Mouse (Mus musculus): ENCODE measurements around the gene Wipf1. TPM values are rescaled to one million over a fixed set of nuclear protein-coding genes. Genes with fewer than 3 reads are reported as not detected.

Gene Wipf1
- polyA plus RNA-seq, 1 experiment = 13.7 TPM

DNA sequence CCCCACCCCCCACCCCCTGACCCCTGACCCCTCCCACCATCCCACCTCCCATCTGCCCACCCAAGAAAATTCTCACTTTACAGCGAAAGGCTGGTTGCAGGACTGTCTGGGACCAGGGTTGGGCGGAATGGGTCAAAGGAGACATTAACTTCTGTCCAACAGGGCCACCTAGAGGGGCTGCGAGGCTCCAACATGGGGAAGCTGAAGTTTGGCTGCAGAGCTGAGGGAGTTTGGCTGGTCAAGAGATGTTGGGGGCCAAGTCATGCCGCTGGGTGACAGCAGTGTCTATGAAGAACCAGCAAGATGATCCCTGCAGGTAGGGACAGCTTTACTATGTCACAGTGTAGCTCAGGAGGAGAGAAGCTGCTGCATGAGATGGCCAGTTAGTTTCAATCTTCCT is 110.2 kb downstream of the Wipf1 start:
- H3ac ChIP-seq (ENCODE audit: control insufficient read depth, insufficient read length) = no peak overlapping the region
- TF ChIP-seq TCF3 (IDR thresholded peaks at IDR 0.05; ENCODE audit: insufficient read length, low read depth) (no peak), REST (IDR thresholded peaks at IDR 0.05; ENCODE audit: insufficient read depth, insufficient read length) (no peak), TCF12 (IDR thresholded peaks at IDR 0.05; ENCODE audit: insufficient read depth, poor library complexity, severe bottlenecking) (no peak), MAX (IDR thresholded peaks at IDR 0.05; ENCODE audit: low read depth) (no peak), E2F4 (IDR thresholded peaks at IDR 0.05; ENCODE audit: insufficient read depth) (no peak), SRF (IDR thresholded peaks at IDR 0.05; ENCODE audit: control insufficient read depth, insufficient read length, low read depth) (no peak), USF1 (IDR thresholded peaks at IDR 0.05; ENCODE audit: low read depth) (no peak), POLR2A (IDR thresholded peaks at IDR 0.05; ENCODE audit: insufficient read length, low read depth) (no peak), MYOD1 (IDR thresholded peaks at IDR 0.05; ENCODE audit: control insufficient read depth in 1 of 3, insufficient read length in 2 of 3, low read depth in 2 of 3) (no peak)
- H3K79me2 ChIP-seq (ENCODE audit: control insufficient read depth, insufficient read depth) = no peaks in the 10 kb centered on the region
- H3K4me3 ChIP-seq = no peak overlapping the region
- H3K27me3 ChIP-seq (ENCODE audit: control insufficient read depth, insufficient read depth, insufficient read length) = no peaks in the 10 kb centered on the region
- no peak overlapping the region for H3K4me2 ChIP-seq (ENCODE audit: low read depth)
- H3K36me3 ChIP-seq (ENCODE audit: control insufficient read depth, insufficient read depth) = no peaks in the 10 kb centered on the region

DNA sequence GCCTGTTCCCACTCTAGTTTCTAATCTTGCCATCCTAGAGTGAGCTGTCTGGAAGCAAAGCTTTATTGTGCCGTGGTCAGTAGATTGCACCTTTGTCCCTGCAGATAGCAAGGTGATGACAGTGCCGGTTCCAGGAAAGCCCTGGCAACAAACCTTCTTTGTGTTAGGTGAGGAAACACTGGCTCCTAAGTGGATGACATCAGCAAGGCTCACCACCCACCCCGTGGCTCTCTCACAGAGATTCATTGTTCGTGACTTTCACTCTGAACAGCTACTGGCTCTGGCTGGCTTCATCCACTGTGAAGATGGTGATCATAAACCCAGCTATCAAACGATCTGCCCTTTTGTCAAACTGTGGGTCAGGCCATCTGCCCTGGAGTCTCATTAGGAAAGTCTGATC is 113.6 kb downstream of the Wipf1 start:
- Histone ChIP-seq H3K4me2 (ENCODE audit: low read depth) (no peak overlapping the region), H3K36me3 (ENCODE audit: control insufficient read depth, insufficient read depth) (no peaks in the 10 kb centered on the region), H3K27me3 (ENCODE audit: control insufficient read depth, insufficient read depth, insufficient read length) (no peaks in the 10 kb centered on the region), H3K4me3 (no peak overlapping the region), H3ac (ENCODE audit: control insufficient read depth, insufficient read length) (no peak overlapping the region), H3K79me2 (ENCODE audit: control insufficient read depth, insufficient read depth) (no peaks in the 10 kb centered on the region)
- no peak for TF ChIP-seq CEBPB (IDR thresholded peaks at IDR 0.05; ENCODE audit: insufficient read depth, poor library complexity, severe bottlenecking)
- TF ChIP-seq POLR2AphosphoS2 (IDR thresholded peaks at IDR 0.05; ENCODE audit: insufficient read length, low read depth) = no peak
- TF ChIP-seq REST (IDR thresholded peaks at IDR 0.05; ENCODE audit: insufficient read depth, insufficient read length) = no peak

DNA sequence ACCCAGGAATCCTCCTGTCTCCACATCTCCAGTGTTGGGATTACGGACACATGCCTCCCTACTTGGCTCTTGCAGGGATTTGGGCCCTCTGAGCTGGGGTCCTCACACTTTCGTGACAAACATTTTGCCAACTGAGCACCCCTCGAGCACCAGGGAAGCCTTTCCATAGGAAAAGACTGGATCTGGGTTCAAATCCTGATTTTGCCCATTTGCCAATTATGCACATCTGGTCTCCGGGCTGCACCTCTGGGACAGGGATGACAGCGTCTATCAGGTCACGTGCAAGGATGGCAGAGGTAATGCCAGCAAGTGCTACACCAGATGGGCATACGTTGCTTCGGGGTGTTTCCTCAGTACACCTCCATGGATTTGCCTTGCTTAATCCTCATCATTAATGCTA is 119.5 kb downstream of the Wipf1 start:
- no peak overlapping the region for H3K4me3 ChIP-seq
- TF ChIP-seq REST (IDR thresholded peaks at IDR 0.05; ENCODE audit: insufficient read depth, insufficient read length) = no peak
- no peak for TF ChIP-seq E2F4 (IDR thresholded peaks at IDR 0.05; ENCODE audit: insufficient read depth)
- TF ChIP-seq MYOG (IDR thresholded peaks at IDR 0.05; ENCODE audit: control insufficient read depth in 1 of 3, insufficient read depth in 1 of 3, insufficient read length in 2 of 3, low read depth in 2 of 3) = no peak
- TF ChIP-seq TCF12 (IDR thresholded peaks at IDR 0.05; ENCODE audit: insufficient read depth, poor library complexity, severe bottlenecking) = no peak
- no peak for TF ChIP-seq MAX (IDR thresholded peaks at IDR 0.05; ENCODE audit: low read depth)
- no peak for TF ChIP-seq CEBPB (IDR thresholded peaks at IDR 0.05; ENCODE audit: insufficient read depth, poor library complexity, severe bottlenecking)
- no peak for TF ChIP-seq SRF (IDR thresholded peaks at IDR 0.05; ENCODE audit: control insufficient read depth, insufficient read length, low read depth)
- no peak for TF ChIP-seq TCF3 (IDR thresholded peaks at IDR 0.05; ENCODE audit: insufficient read length, low read depth)
- TF ChIP-seq USF1 (IDR thresholded peaks at IDR 0.05; ENCODE audit: low read depth) = no peak
- no peak for TF ChIP-seq POLR2AphosphoS2 (IDR thresholded peaks at IDR 0.05; ENCODE audit: insufficient read length, low read depth)
- TF ChIP-seq POLR2A (IDR thresholded peaks at IDR 0.05; ENCODE audit: insufficient read length, low read depth) = no peak
- TF ChIP-seq MYOD1 (IDR thresholded peaks at IDR 0.05; ENCODE audit: control insufficient read depth in 1 of 3, insufficient read length in 2 of 3, low read depth in 2 of 3) = no peak
- H3ac ChIP-seq (ENCODE audit: control insufficient read depth, insufficient read length) = no peak overlapping the region
- no peaks in the 10 kb centered on the region for H3K27me3 ChIP-seq (ENCODE audit: control insufficient read depth, insufficient read depth, insufficient read length)
- no peaks in the 10 kb centered on the region for H3K79me2 ChIP-seq (ENCODE audit: control insufficient read depth, insufficient read depth)
- no peak overlapping the region for H3K4me2 ChIP-seq (ENCODE audit: low read depth)
- no peaks in the 10 kb centered on the region for H3K36me3 ChIP-seq (ENCODE audit: control insufficient read depth, insufficient read depth)

DNA sequence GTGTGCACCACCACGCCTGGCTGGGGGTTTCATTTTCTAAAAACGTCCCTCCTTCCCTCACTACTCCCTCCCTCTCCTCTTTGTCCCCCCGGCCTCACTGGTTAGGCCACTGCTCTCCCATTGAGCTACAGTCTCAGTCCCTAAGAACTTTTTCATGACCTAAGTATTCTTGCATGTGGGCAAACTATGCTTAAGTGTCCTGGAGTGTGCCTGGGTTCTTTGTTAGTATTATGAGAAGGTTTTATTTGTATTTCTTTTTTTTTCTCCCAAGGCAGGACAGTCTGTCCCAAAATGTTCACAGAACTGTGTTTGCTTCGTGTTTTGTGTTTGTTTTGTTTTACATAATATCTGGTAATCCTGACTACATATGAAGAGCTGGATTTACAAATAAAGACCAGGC is 121.9 kb downstream of the Wipf1 start:
- Histone ChIP-seq H3K79me2 (ENCODE audit: control insufficient read depth, insufficient read depth) (no peaks in the 10 kb centered on the region), H3K27me3 (ENCODE audit: control insufficient read depth, insufficient read depth, insufficient read length) (no peaks in the 10 kb centered on the region), H3K36me3 (ENCODE audit: control insufficient read depth, insufficient read depth) (no peaks in the 10 kb centered on the region), H3K4me2 (ENCODE audit: low read depth) (no peak overlapping the region), H3K4me3 (no peak overlapping the region), H3ac (ENCODE audit: control insufficient read depth, insufficient read length) (no peak overlapping the region)
- TF ChIP-seq CEBPB (IDR thresholded peaks at IDR 0.05; ENCODE audit: insufficient read depth, poor library complexity, severe bottlenecking) = no peak
- no peak for TF ChIP-seq POLR2AphosphoS2 (IDR thresholded peaks at IDR 0.05; ENCODE audit: insufficient read length, low read depth)
- no peak for TF ChIP-seq MYOG (IDR thresholded peaks at IDR 0.05; ENCODE audit: control insufficient read depth in 1 of 3, insufficient read depth in 1 of 3, insufficient read length in 2 of 3, low read depth in 2 of 3)
- TF ChIP-seq TCF3 (IDR thresholded peaks at IDR 0.05; ENCODE audit: insufficient read length, low read depth) = no peak

DNA sequence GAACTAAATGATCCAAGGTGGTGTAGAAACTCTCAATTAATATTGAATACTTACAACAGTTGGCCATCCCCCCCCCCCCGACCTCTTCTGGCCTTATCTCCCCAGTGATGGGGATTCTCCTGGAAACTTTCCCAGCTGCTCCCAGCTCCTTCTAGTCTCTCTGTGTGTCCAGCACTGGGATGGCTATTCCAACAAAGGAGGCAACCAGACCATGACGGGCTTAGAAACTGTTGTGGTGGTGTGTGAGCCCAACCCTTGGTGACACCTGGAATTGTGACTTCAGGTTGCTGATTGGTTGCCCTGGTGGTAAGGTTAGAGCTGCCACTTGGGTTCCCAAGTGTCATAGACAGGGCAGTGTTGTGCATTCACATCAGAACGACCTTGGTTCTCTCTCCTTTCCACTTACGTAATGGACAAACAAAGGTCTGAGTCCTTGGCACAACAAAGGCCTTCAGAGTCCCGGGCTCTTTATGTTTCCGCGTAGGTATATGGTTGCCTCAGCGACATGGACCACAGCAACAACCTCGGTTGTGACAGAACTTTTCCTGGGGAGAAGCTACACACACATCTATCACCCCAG is 123.1 kb downstream of the Wipf1 start:
- Histone ChIP-seq H3K4me3 (no peak overlapping the region), H3K79me2 (ENCODE audit: control insufficient read depth, insufficient read depth) (no peaks in the 10 kb centered on the region), H3K36me3 (ENCODE audit: control insufficient read depth, insufficient read depth) (no peaks in the 10 kb centered on the region), H3K4me2 (ENCODE audit: low read depth) (no peak overlapping the region), H3ac (ENCODE audit: control insufficient read depth, insufficient read length) (no peak overlapping the region), H3K27me3 (ENCODE audit: control insufficient read depth, insufficient read depth, insufficient read length) (no peaks in the 10 kb centered on the region)
- TF ChIP-seq E2F4 (IDR thresholded peaks at IDR 0.05; ENCODE audit: insufficient read depth) (no peak), CEBPB (IDR thresholded peaks at IDR 0.05; ENCODE audit: insufficient read depth, poor library complexity, severe bottlenecking) (no peak), TCF3 (IDR thresholded peaks at IDR 0.05; ENCODE audit: insufficient read length, low read depth) (no peak), TCF12 (IDR thresholded peaks at IDR 0.05; ENCODE audit: insufficient read depth, poor library complexity, severe bottlenecking) (no peak), MYOD1 (IDR thresholded peaks at IDR 0.05; ENCODE audit: control insufficient read depth in 1 of 3, insufficient read length in 2 of 3, low read depth in 2 of 3) (no peak), USF1 (IDR thresholded peaks at IDR 0.05; ENCODE audit: low read depth) (no peak), MAX (IDR thresholded peaks at IDR 0.05; ENCODE audit: low read depth) (no peak), POLR2AphosphoS2 (IDR thresholded peaks at IDR 0.05; ENCODE audit: insufficient read length, low read depth) (no peak), POLR2A (IDR thresholded peaks at IDR 0.05; ENCODE audit: insufficient read length, low read depth) (no peak), REST (IDR thresholded peaks at IDR 0.05; ENCODE audit: insufficient read depth, insufficient read length) (no peak), SRF (IDR thresholded peaks at IDR 0.05; ENCODE audit: control insufficient read depth, insufficient read length, low read depth) (no peak), MYOG (IDR thresholded peaks at IDR 0.05; ENCODE audit: control insufficient read depth in 1 of 3, insufficient read depth in 1 of 3, insufficient read length in 2 of 3, low read depth in 2 of 3) (no peak)
